Mouse (Mus musculus): ENCODE results near the gene Gbf1.
A peak's percentile ranks its signal among the peaks of the same experiment; 100 is the strongest.

Gene Gbf1

DNA sequence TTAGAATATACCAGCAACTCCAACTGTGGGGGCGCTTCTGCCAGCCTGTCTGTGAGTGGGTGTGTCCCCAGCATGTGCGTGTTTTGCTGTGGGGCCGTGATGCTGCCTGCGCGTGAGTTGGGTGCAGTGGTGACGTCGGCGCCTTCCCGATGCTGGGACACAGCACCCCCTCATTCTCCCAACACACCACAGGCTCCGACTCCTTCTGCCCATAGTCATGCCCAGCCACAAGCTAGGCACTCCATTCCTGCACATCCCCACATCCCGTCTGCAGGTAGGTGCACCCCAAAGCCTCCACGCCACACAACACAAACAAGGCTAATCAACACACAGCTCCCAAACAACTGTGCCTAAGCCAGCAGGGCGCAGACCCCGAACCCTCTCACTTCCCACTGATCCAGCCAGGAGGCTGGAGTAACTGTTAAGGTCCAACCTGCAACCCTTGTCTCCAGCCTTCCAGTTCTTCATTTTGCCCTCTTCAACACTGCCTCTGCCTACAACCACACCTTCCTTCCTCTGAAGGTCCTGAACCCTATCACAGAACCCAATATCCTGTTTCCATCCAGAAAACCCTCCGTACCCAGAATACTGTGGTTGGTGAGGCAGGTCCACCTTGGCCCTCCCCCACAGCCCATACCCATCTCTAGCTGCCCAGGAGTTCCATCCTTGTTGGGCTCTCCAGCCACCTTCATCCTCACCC is 164.7 kb downstream of the Gbf1 start:
- DNase-seq, result peak; percentile 13 to 28

- peak; percentile 31 to 49 for DNase-seq
Measured at GRCm38 (mm10) chr19:46317546-46317885, 165.2 kb downstream of the Gbf1 start.

GRCm38 (mm10) chr19:46318031-46318471 is 165.7 kb downstream of the Gbf1 start:
- DNase-seq, result peak; percentile 57 to 64

- peak; percentile 70 to 82 for DNase-seq
Measured at GRCm38 (mm10) chr19:46318586-46319378, 166.5 kb downstream of the Gbf1 start.

DNA sequence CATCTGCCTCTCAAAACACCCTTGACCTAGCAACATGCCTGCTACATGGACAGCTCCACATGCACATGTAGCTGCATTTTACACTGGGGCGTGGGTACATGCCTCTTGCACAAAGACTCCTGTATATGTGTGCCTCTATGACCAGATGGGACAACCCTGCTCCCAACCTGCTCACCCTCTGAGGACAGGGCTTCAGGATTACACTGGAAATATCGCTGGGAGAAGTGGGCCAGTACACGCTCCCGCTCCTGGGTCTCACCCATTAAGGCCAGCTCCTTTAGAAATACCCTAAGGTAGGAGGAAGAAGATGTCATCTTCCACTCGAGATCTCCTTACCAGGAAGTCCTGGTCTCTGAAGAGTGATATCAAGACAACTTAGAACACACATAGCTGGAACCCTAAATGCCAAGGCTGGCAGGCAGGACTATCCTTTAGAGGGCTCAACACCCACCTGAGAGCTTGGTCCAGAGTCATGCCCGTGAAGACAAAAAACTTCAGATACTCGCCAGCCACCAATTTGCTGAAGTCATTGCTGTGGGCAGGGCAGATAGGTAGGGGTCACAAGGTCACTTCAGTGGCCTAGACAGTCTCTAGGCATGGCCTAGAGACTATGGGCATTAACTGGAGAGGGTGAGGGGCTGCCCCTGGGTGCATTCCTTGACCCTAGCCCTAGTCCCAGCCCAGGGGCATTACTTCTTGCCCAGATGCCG is 167.9 kb downstream of the Gbf1 start:
- DNase-seq, result peak; percentile 23 to 34

- DNase-seq, result peak; percentile 86 to 87
Measured at GRCm38 (mm10) chr19:46321101-46321943, 169.0 kb downstream of the Gbf1 start.

GRCm38 (mm10) chr19:46322144-46322995 is 170.1 kb downstream of the Gbf1 start:
- DNase-seq, result peak; percentile 50 to 55

DNA sequence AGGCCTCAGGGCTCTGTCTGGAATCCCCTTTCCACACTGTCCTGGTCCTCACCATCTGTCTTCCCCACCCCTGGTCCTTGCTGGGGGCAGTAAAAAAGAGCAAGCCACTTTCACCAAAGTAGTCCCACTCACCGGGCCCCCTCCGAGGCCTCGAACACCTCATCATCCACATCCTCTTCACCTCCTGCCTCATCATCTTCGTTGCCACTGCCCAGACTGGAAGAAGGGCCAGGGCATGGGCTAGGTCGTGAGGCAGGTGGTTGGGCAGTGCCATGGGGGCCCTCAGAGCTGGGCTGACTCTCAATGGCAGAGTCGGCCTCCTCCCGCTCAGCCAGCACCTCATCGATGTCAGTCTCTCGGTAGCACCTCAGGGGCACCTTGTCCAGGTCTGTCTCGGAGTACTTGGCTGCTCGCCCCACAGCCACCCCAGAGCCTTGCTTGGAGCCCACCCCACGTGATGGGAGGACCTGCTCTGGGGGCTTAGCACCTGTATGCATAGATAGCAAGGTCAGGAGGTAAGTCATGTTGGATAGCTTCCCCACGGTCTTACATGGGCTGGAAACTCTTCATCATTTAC is 170.8 kb downstream of the Gbf1 start:
- DNase-seq, result peak; percentile 48

DNA sequence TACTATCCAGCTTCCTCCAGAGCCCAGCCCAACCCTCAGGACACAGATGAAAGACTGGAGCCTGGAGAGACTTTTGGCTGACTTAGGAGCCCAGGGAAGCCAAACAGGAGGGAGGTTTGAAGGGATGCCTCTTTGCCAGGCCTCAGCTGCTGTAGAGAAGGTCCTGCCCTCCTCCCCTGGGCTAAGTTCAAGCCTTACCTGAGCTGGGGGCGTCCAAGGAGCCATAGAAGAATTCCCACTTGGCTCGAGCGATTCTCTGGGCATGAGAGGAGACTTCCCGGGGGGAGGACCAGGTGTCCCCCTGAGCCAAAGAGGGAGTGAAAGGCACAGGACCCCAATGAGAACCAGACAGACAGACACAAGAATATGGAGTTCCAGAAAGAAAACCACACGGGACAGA is 171.4 kb downstream of the Gbf1 start:
- peak in 1 of 2 experiments; percentile 25 for DNase-seq

- DNase-seq, result no peak
Measured at GRCm38 (mm10) chr19:46324366-46324765, 172.1 kb downstream of the Gbf1 start.

DNA sequence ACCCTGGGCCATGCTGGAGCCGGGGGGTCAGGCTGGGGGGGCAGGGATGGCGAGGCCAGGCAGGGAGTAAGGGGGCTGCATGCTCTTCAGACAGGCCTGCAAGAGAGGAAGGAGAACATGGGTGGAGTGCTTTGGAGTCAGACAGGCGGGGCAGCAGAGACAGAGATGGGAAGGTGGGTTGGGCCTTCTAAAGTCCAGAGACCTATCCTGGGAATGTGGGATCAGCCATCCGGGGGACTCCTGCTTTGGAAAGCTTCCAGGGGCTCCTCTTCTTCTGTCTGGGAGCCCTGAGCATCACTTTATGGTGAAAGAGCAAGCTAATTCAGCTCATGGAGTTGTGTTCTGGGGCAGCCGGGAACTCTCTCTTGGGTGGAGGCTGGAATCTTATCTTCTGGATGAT is 172.6 kb downstream of the Gbf1 start:
- no peak for DNase-seq

- peak; percentile 68 to 77 for DNase-seq
Measured at GRCm38 (mm10) chr19:46326019-46326755, 173.9 kb downstream of the Gbf1 start.

- DNase-seq, result peak; percentile 88 to 90
Measured at GRCm38 (mm10) chr19:46326756-46327305, 174.5 kb downstream of the Gbf1 start, which contains the start of gene Psd. Psd (minus strand) TSS chr19:46327156.

GRCm38 (mm10) chr19:46327531-46328064 is 175.3 kb downstream of the Gbf1 start:
- peak in 1 of 2 experiments; percentile 46 for DNase-seq

DNA sequence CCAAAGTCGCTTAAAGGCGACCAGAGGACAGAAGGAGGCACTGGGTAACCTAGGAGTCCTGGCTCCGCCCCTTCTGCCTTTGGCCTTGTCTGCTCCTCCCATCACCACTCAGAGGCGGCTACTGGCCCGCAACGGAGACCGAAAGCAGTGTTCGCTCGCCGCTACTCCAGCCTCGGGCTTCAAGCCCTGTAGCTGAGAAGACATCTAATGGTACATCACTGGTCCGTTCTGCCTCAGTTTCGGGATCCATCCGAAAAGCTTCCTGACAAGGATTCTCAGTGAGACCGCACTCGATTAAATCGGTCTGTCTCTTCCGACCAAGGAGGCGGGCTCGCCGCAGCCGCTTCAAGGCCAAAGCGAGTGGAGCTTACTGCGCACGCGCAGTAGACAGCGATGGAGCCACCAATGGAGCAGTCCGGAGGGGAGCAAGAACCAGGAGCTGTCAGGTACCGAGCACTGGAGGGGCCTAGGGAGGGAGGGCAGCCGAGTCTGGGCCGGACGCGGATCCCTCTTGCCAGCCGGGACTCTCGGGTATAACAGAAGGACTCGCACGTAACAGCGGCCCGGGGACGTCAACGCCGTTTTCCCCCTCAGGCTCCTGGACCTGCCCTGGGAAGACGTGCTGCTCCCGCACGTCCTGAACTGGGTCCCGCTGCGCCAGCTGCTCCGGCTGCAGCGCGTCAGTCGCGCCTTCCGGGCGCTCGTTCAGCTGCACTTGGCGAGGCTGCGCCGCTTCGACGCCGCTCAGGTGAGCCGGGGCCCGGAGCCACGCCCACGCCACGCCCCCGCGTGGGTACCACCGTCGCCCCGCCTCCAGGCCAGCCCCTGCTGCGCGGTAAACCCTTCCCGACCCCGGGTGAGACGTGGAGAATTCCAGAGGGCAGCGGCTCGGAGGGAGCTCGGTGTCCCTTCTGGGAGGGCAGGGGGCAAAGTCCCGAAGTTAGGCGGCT is 176.0 kb downstream of the Gbf1 start, which contains the start of gene Fbxl15:
Gene Fbxl15 (plus strand): TSS at position 104 of the 950 bp plus-strand sequence.
- peak; percentile 95 to 97 for DNase-seq

DNA sequence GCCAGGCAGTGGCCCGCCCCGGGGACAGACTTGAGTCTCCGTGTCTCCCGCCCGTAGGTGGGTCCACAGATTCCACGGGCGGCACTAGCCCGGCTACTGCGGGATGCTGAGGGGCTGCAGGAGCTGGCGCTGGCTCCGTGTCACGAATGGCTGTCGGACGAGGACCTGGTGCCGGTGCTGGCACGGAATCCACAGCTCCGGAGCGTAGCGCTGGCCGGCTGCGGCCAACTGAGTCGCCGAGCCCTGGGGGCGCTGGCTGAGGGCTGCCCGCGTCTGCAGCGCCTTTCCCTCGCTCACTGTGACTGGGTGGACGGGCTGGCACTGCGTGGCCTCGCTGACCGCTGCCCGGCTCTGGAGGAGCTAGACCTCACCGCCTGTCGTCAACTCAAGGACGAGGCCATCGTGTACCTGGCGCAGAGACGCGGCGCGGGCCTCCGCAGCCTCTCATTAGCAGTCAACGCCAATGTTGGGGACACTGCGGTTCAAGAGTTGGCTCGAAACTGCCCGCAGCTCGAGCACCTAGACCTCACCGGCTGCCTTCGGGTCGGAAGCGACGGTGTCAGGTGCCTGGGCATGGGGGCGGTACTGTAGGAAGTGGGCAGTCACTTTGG is 176.8 kb downstream of the Gbf1 start:
- DNase-seq, result peak in 1 of 2 experiments; percentile 73

DNA sequence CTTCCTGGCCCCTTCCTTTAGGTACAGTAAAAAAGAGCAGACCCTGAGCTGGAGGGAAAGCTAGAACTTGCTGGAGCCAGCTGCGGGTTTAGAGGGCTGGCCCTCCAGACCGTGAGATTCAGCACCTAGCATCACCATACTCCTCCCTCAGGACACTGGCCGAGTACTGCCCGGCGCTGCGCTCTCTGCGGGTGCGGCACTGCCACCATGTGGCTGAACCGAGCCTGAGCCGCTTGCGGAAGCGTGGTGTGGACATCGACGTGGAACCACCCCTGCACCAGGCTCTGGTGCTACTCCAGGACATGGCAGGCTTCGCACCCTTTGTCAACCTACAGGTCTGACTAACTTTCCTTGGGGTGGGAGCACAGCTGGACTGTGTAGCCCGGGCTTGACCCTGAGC is 177.6 kb downstream of the Gbf1 start:
- peak; percentile 90 to 93 for DNase-seq

- peak in 1 of 2 experiments; percentile 29 for DNase-seq
Measured at GRCm38 (mm10) chr19:46330696-46331095, 178.4 kb downstream of the Gbf1 start.
